Mouse (Mus musculus) left cerebral cortex, postnatal 36 days (tissue): Measurements from ENCODE around the gene Slc12a1. TPM values are rescaled to one million over a fixed set of nuclear protein-coding genes. Genes with fewer than 3 reads are reported as not detected.
A peak's percentile ranks its signal among the peaks of the same experiment; 100 is the strongest.
"Not testable (repeated sequence)": the region's sequence is repeated elsewhere in the genome, so short reads cannot be mapped to it uniquely, and the experiment has no call there.

ENCODE experiments used
- DNase-seq, 2 experiments: peaks; one replicate each; pipeline ENCODE4 v3.0.0; 2021 to 2022; ENCODE audit warnings: low spot score in 2 of 2, mixed read lengths in 1 of 2
- intact Hi-C: fragments of 180-260 bp; cut with DNase I; formaldehyde crosslinking; loops from one replicate; pipeline ENCODE4 v1.15.1; 2025
- total RNA-seq, 2 experiments: library from RNA; stranded (reverse); gene quantifications; 2 replicates each; pipeline ENCODE4 v1.2.3; 2021

The Slc12a1 gene
- total RNA-seq, result not detected

- no peak for DNase-seq
- intact Hi-C loops, result no loop called here
These were observed at the start of gene Slc12a1 for GRCm38 (mm10) chr2:125152388-125152787. Slc12a1 (plus strand) TSS chr2:125152505.

GRCm38 (mm10) chr2:125104491-125104890 is 47.8 kb upstream of the Slc12a1 start:
- intact Hi-C loops, DNase-seq: not testable (repeated sequence)

- intact Hi-C loops, DNase-seq: not testable (repeated sequence)
These were observed 45.8 kb upstream of the Slc12a1 start for GRCm38 (mm10) chr2:125106536-125106935.

GRCm38 (mm10) chr2:125119381-125120110 is 32.8 kb upstream of the Slc12a1 start:
- intact Hi-C loops, result no loop called here
- peak in 1 of 2 experiments; percentile 29 for DNase-seq

- DNase-seq, result no peak
- intact Hi-C loops, result no loop called here
These were observed 30.0 kb upstream of the Slc12a1 start for GRCm38 (mm10) chr2:125122288-125122623.

GRCm38 (mm10) chr2:125122624-125123476 is 29.5 kb upstream of the Slc12a1 start:
- peak; percentile 60 to 72 for DNase-seq
- intact Hi-C loops, result no loop called here

- intact Hi-C loops, result no loop called here
These were observed 28.8 kb upstream of the Slc12a1 start, which contains the start of gene Myef2 for GRCm38 (mm10) chr2:125123477-125123852. Myef2 (minus strand) TSS chr2:125123661.

GRCm38 (mm10) chr2:125125824-125126223 is 26.5 kb upstream of the Slc12a1 start:
- intact Hi-C loops, result no loop called here
- no peak for DNase-seq

More at GRCm38 (mm10) chr2:125123477-125123852, 28.8 kb upstream of the Slc12a1 start, which contains the start of gene Myef2:
- peak; percentile 79 to 83 for DNase-seq

- DNase-seq, result no peak
- intact Hi-C loops, result no loop called here
These were observed 25.5 kb upstream of the Slc12a1 start for GRCm38 (mm10) chr2:125126792-125127191.

- intact Hi-C loops, result no loop called here
- DNase-seq, result no peak
These were observed 18.2 kb upstream of the Slc12a1 start for GRCm38 (mm10) chr2:125134113-125134512.

- DNase-seq, result peak; percentile 55 to 56
- intact Hi-C loops, result no loop called here
These were observed 16.1 kb upstream of the Slc12a1 start, which contains the start of gene Ctxn2 for GRCm38 (mm10) chr2:125135903-125136811. Ctxn2 (plus strand) TSS chr2:125136692.

GRCm38 (mm10) chr2:125136846-125137245 is 15.5 kb upstream of the Slc12a1 start:
- no peak for DNase-seq
- intact Hi-C loops, result no loop called here

GRCm38 (mm10) chr2:125142336-125142735 is 10.0 kb upstream of the Slc12a1 start:
- intact Hi-C loops, result no loop called here
- no peak for DNase-seq

- intact Hi-C loops, result no loop called here
- no peak for DNase-seq
These were observed 2.0 kb downstream of the Slc12a1 start for GRCm38 (mm10) chr2:125154294-125154693.

GRCm38 (mm10) chr2:125155504-125155903 is 3.2 kb downstream of the Slc12a1 start:
- no peak for DNase-seq
- intact Hi-C loops, result no loop called here

GRCm38 (mm10) chr2:125162012-125162470 is 9.7 kb downstream of the Slc12a1 start:
- no peak for DNase-seq
- intact Hi-C loops, result no loop called here

GRCm38 (mm10) chr2:125178225-125178798 is 26.0 kb downstream of the Slc12a1 start:
- DNase-seq, result peak; percentile 10 to 25
- intact Hi-C loops, result no loop called here

- DNase-seq, result no peak
- intact Hi-C loops, result loop anchor here (5.0 kb wide), 1 partner anchor 1086 kb away; no protein-coding TSS in a partner anchor
These were observed 35.6 kb downstream of the Slc12a1 start for GRCm38 (mm10) chr2:125187904-125188303.

- peak; percentile 35 to 61 for DNase-seq
- intact Hi-C loops, result loop anchor here (1.0 to 5.0 kb wide), 2 partner anchors 132 to 1087 kb away; no protein-coding TSS in a partner anchor
These were observed 36.9 kb downstream of the Slc12a1 start for GRCm38 (mm10) chr2:125189197-125189596.
